Mouse (Mus musculus) embryonic facial prominence, embryonic 15.5 days (tissue): ENCODE data around the gene Stat5a. TPM values are rescaled to one million over a fixed set of nuclear protein-coding genes. Genes with fewer than 3 reads are reported as not detected.

ENCODE experiments used
- ATAC-seq: fragments of 200-750 bp; cut with Nextera tagmentation; 2 replicates; pipeline ENCODE4 v1.8.0; 2017; ENCODE audit warnings: low read depth, moderate TSS enrichment; ENCODE audit not compliant: insufficient number of reproducible peaks, low FRiP score, low TSS enrichment
- H3K27ac ChIP-seq: fragments of 300-500 bp; sonication (generic); replicated peaks from 2 replicates; pipeline ENCODE4 v1.5.1; 2015; ENCODE audit warnings: mild to moderate bottlenecking, inconsistent platforms
- H3K27me3 ChIP-seq: fragments of 300-500 bp; sonication (generic); 2 replicates; pipeline ENCODE4 v1.6.1; 2015; ENCODE audit warnings: inconsistent platforms
- H3K36me3 ChIP-seq: fragments of 300-500 bp; sonication (generic); 2 replicates; pipeline ENCODE4 v1.6.1; 2015; ENCODE audit warnings: mild to moderate bottlenecking, inconsistent platforms
- H3K4me1 ChIP-seq: fragments of 300-500 bp; sonication (generic); 2 replicates; pipeline ENCODE4 v1.6.1; 2015; ENCODE audit warnings: inconsistent platforms
- H3K4me2 ChIP-seq: fragments of 300-500 bp; sonication (generic); replicated peaks from 2 replicates; pipeline ENCODE4 v1.6.1; 2015; ENCODE audit warnings: mild to moderate bottlenecking, inconsistent platforms
- H3K4me3 ChIP-seq: fragments of 300-500 bp; sonication (generic); replicated peaks from 2 replicates; pipeline ENCODE4 v1.5.1; 2015; ENCODE audit warnings: mild to moderate bottlenecking, inconsistent platforms
- H3K9ac ChIP-seq: fragments of 300-500 bp; sonication (generic); 2 replicates; pipeline ENCODE4 v1.6.1; 2015; ENCODE audit warnings: inconsistent platforms
- H3K9me3 ChIP-seq: fragments of 300-500 bp; sonication (generic); replicated peaks from 2 replicates; pipeline ENCODE4 v1.6.1; 2016; ENCODE audit warnings: inconsistent platforms
- WGBS: fragments of 180-500 bp; shearing (Covaris S2); methylation state at CpG from one replicate; pipeline ENCODE4 v1.1.7; 2015; 5-methylcytosine and 5-hydroxymethylcytosine counted together
- polyA plus RNA-seq: library from polyadenylated mRNA; unstranded; fragments of >200 nt; fragmentation: Nextera tagmentation; extraction: Ambion mirVana; gene quantifications from 2 replicates; pipeline ENCODE4 v1.2.1, GENCODE M21; 2015

Gene Stat5a
- polyA plus RNA-seq, 1 experiment from 2014 or later: 10.4 TPM

DNA sequence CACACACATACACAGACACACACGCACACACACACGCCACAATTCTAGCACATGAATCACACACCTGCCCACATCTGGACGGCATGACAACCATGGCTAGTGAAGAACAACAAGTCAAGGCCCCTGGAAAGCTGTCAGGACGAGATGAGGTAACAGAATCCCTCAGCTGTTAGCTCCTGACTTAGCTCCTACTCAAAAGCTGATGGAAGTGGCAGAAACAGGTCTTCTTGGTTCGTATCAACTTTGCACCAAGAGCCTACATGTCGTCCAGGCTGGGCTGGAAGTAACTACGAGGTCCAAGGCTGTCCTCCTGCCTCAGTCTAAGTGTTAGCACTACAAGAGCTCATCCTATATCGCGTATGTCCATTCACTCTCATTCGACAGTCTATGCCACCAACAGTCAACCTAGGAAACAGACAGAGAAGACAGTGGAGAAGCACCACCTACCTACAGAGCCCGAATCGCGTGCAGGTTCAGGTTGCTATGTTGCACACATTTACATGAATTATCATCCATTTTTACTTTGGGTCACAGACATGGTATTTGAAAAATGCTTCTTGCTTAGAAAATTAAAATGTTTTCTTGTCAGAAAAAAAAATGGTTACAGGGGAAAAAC, 37.4 kb upstream of the Stat5a start:
- H3K4me1 ChIP-seq: peaks cover 33% of the 10 kb centered on the region
- no peaks in the 10 kb centered on the region for H3K9me3 ChIP-seq
- no peak overlapping the region for H3K9ac ChIP-seq
- no peak overlapping the region for H3K27ac ChIP-seq
- no peaks in the 10 kb centered on the region for H3K36me3 ChIP-seq
- 84% methylated on average over 13 of the region's 13 CpGs for WGBS
- H3K27me3 ChIP-seq: no peaks in the 10 kb centered on the region; the same call in 1 of the 2 replicates
- no peak overlapping the region for H3K4me3 ChIP-seq
- no peak for ATAC-seq
- no peak overlapping the region for H3K4me2 ChIP-seq

- no peak overlapping the region for H3K27ac ChIP-seq
- H3K4me3 ChIP-seq: no peak overlapping the region
- no peak for ATAC-seq
- WGBS: 66% methylated on average over 12 of the region's 12 CpGs
- H3K4me2 ChIP-seq: no peak overlapping the region
- no peaks in the 10 kb centered on the region for H3K36me3 ChIP-seq
- no peaks in the 10 kb centered on the region for H3K9me3 ChIP-seq
- no peaks in the 10 kb centered on the region; the same call in 1 of the 2 replicates for H3K27me3 ChIP-seq
- no peak overlapping the region for H3K9ac ChIP-seq
- peaks cover 35% of the 10 kb centered on the region for H3K4me1 ChIP-seq
These were observed 36.8 kb upstream of the Stat5a start for GRCm38 (mm10) chr11:100822365-100822764.

DNA sequence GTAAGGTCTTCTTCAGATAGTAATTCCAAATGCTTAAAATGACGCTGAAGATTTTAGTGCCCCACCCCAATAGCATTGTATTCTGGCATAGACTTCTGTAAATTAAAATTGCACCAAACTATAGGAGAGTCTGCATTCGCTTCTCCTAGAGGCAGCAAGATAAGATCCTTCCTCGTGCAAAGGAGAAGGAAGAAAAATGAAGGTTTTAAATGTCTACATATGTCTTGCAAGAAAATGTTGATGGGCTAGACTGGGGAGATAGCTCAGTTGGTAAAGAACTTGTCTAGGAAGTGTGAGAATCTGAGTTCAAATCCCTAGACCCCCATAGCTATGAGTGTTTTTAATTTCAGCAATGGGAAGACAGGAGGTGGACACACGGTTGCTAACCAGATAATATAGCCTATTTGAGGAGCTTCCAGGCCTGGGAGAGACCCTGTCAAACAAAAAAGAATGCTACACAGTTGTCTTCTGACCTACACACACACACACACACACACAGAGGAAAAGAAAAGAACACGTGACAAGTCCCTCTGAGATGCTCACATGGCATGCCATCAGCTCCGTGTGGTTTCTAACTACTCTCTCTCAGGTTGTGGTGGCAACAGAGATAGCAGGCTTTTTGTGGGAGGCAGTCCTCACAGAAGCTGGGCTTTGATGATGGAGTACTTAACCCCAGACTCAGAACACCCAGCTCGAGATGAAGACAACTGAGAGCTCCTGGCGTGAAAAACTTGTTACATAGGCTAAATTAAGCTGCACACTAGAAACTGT, 35.4 kb upstream of the Stat5a start:
- Histone ChIP-seq H3K4me3 (no peak overlapping the region), H3K9ac (no peak overlapping the region), H3K4me1 (peaks cover 37% of the 10 kb centered on the region), H3K4me2 (no peak overlapping the region), H3K9me3 (no peaks in the 10 kb centered on the region), H3K36me3 (no peaks in the 10 kb centered on the region), H3K27me3 (no peaks in the 10 kb centered on the region), H3K27ac (no peak overlapping the region)
- ATAC-seq: no peak
- WGBS: 65% methylated on average over 8 of the region's 8 CpGs

DNA sequence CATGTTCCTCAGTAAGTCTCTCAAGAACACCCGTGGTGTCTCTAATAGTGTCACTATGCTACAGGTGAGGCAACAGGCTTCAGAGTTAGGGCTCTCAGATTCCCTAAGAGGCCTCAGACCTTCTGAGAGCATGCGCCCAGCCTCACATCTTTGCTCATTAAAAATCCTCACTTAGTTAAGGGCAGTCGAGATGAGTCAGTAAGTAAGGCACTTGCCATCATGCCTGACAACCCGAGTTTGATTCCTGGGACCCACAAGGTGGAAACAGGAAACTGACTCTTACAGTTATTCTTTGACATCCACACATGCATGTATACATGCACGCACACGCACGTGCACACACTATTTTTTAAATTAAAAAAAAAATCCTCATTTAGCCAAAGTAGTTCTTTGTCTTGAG, 34.7 kb upstream of the Stat5a start:
- H3K27ac ChIP-seq: no peak overlapping the region
- no peaks in the 10 kb centered on the region for H3K9me3 ChIP-seq
- no peak for ATAC-seq
- no peaks in the 10 kb centered on the region for H3K27me3 ChIP-seq
- H3K4me3 ChIP-seq: no peak overlapping the region
- H3K4me1 ChIP-seq: peaks cover 31% of the 10 kb centered on the region
- 83% methylated on average over 7 of the region's 7 CpGs for WGBS
- H3K9ac ChIP-seq: no peak overlapping the region
- no peak overlapping the region for H3K4me2 ChIP-seq
- no peaks in the 10 kb centered on the region for H3K36me3 ChIP-seq

DNA sequence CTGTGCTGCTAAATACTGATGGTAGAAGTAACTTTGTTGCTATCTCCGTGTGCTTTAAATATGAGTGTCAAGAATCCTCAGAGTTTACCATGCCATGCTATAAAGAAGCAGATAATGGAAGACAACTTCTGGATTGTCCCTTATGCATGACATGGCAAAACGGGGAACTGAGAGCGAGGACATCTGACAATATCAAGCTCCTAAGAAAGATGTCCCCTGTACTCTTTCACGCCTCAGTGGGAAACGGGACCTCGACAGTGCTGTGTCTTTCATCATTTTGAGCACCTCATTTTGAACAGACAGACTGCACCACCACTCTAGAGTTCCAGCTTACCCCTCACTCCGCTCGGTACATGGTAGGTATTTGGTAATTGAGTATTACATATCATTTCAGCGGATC, 33.7 kb upstream of the Stat5a start:
- Histone ChIP-seq H3K4me1 (peaks cover 25% of the 10 kb centered on the region), H3K36me3 (no peaks in the 10 kb centered on the region), H3K4me2 (no peak overlapping the region), H3K9me3 (no peaks in the 10 kb centered on the region), H3K4me3 (no peak overlapping the region), H3K9ac (no peak overlapping the region), H3K27ac (no peak overlapping the region), H3K27me3 (no peaks in the 10 kb centered on the region)
- ATAC-seq: no peak
- WGBS: 90% methylated on average over 9 of the region's 9 CpGs

DNA sequence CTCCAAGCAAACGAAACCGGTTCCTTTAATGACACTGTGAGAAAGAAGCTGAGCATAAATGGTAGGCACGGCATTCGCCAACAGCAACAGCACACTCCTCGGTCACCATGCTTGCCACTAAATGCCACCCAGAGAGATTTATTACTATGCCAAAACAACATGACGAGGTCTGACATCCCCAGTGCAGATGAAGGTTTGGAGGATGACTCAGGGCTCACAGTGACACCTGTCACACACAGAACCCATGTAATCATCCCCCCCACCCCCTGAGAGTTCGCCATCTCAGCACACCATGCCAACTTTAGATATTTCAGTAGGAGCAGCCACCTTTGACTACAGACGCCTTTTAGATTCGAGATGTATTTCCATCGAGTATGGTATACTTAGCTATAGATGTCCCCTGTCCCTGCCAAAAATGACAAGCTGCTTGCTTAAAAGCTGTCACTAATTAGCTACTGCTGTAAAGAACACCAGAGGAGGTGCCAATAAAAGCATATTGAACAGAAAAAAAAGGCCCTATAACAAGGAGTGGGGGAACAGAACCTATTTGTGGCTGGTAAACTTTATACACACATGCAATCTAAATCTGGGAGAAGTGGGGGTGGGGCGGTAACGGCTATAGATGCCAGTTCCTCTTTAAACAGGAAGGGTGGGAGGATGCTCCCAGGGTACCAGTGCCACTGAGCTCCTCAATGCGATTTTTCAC, 32.8 kb upstream of the Stat5a start:
- no peak overlapping the region for H3K27ac ChIP-seq
- no peak overlapping the region for H3K4me3 ChIP-seq
- H3K4me2 ChIP-seq: no peak overlapping the region
- ATAC-seq: no peak
- peaks cover 21% of the 10 kb centered on the region for H3K4me1 ChIP-seq
- H3K9ac ChIP-seq: no peak overlapping the region
- no peaks in the 10 kb centered on the region for H3K9me3 ChIP-seq
- H3K27me3 ChIP-seq: no peaks in the 10 kb centered on the region
- 83% methylated on average over 13 of the region's 13 CpGs for WGBS
- no peaks in the 10 kb centered on the region for H3K36me3 ChIP-seq

DNA sequence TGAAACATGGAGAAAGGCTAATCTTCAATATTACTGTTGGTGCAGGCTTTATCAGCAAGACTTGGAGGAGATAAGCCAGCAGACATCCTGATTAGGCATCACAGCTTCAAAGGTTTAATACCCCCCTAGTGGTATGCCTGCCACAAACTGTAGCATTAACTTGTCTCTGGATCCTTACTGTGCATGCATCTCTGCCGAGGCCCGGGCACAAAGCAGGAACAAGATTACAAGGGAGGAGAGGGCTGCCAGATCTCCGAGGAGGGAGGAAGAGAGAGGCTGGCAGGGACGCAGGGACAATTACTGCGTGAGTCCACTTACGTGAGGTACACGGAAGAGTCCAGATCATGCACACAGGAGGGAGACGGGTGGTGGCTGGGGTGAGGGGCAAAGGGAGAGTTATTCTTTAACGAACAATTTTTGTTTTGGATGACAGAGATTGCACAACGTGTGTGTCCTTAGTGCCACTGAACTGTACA, 30.4 kb upstream of the Stat5a start:
- no peaks in the 10 kb centered on the region for H3K27me3 ChIP-seq
- H3K27ac ChIP-seq: no peak overlapping the region
- peaks cover 35% of the 10 kb centered on the region for H3K4me1 ChIP-seq
- H3K9ac ChIP-seq: no peak overlapping the region
- H3K9me3 ChIP-seq: no peaks in the 10 kb centered on the region
- H3K4me3 ChIP-seq: no peak overlapping the region
- no peak for ATAC-seq
- WGBS: 65% methylated on average over 10 of the region's 10 CpGs
- no peak overlapping the region for H3K4me2 ChIP-seq
- no peaks in the 10 kb centered on the region for H3K36me3 ChIP-seq

GRCm38 (mm10) chr11:100829691-100830090, 29.5 kb upstream of the Stat5a start:
- WGBS: 54% methylated on average over 12 of the region's 12 CpGs
- no peak for ATAC-seq
- no peak overlapping the region for H3K27ac ChIP-seq
- H3K4me3 ChIP-seq: no peak overlapping the region
- H3K9me3 ChIP-seq: no peaks in the 10 kb centered on the region
- no peak overlapping the region for H3K4me2 ChIP-seq
- H3K27me3 ChIP-seq: no peaks in the 10 kb centered on the region
- no peak overlapping the region for H3K9ac ChIP-seq
- H3K4me1 ChIP-seq: peaks cover 35% of the 10 kb centered on the region
- no peaks in the 10 kb centered on the region for H3K36me3 ChIP-seq

DNA sequence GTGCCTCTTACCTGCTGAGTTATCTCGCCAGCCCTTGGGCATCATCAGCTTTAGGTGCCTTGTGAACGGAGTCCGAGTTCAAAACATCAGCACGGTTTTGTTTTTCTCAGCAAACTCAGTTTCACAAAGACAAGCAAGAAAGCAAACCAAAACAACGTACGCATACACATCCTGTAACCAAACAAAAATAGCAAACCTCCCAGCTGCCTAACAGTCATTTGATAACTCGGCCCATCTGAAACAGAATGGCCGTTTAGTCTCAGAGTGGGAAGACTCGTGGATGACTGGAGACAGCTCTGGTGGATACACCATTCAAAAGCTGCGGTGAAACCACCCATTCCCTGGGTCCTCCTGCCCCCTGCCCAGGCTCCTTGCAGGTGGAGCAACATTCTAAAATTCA, 27.8 kb upstream of the Stat5a start:
- no peaks in the 10 kb centered on the region for H3K27me3 ChIP-seq
- no peaks in the 10 kb centered on the region for H3K9me3 ChIP-seq
- no peak overlapping the region for H3K4me2 ChIP-seq
- H3K4me1 ChIP-seq: peaks cover 34% of the 10 kb centered on the region
- no peak overlapping the region for H3K4me3 ChIP-seq
- H3K27ac ChIP-seq: no peak overlapping the region
- 53% methylated on average over 10 of the region's 10 CpGs for WGBS
- no peaks in the 10 kb centered on the region for H3K36me3 ChIP-seq
- ATAC-seq: no peak
- no peak overlapping the region for H3K9ac ChIP-seq

DNA sequence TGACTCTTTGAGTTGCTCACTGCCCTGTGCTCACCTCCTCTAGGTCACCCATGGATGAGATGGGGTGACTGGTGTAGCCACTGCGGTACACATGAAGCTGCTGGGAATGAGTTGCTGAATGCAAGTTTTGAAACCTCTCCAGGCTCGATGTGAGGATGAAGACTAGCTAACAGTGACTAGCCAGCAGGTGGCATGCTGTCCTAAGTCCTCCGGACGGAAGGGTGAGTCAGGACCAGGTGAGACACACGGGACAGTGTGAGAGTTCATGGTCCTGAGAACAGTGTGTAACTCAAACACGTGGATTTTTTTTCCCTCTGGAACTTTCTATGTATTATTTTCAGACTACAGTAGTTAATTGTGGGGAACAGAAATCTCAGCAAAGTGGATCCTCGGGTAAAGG, 25.7 kb upstream of the Stat5a start:
- WGBS: 70% methylated on average over 7 of the region's 7 CpGs
- Histone ChIP-seq H3K4me1 (peaks cover 27% of the 10 kb centered on the region), H3K4me3 (no peak overlapping the region), H3K9ac (no peak overlapping the region), H3K36me3 (no peaks in the 10 kb centered on the region), H3K27ac (no peak overlapping the region), H3K4me2 (no peak overlapping the region), H3K9me3 (no peaks in the 10 kb centered on the region), H3K27me3 (no peaks in the 10 kb centered on the region)
- no peak for ATAC-seq

GRCm38 (mm10) chr11:100836923-100837702, 22.0 kb upstream of the Stat5a start:
- 85% methylated on average over 9 of the region's 9 CpGs for WGBS
- H3K36me3 ChIP-seq: no peaks in the 10 kb centered on the region
- no peak overlapping the region for H3K9ac ChIP-seq
- no peak for ATAC-seq
- H3K9me3 ChIP-seq: no peaks in the 10 kb centered on the region
- H3K4me3 ChIP-seq: no peak overlapping the region
- no peaks in the 10 kb centered on the region for H3K27me3 ChIP-seq
- H3K27ac ChIP-seq: no peak overlapping the region
- H3K4me1 ChIP-seq: peaks cover 18% of the 10 kb centered on the region
- H3K4me2 ChIP-seq: no peak overlapping the region
